Mouse (Mus musculus) kidney, postnatal 0 days (tissue): ENCODE measurements at regions not wholly inside any gene's neighbourhood (a gene's known extent, or its start where the extent isn't known, plus 50 kb on each side); places are given as distances from the start of the nearest gene placed in this dataset.

Experiments used
- ATAC-seq: fragments of 200-750 bp; cut with Nextera tagmentation; replicated peaks from 2 replicates; pipeline ENCODE4 v1.8.0; 2017; ENCODE audit warnings: low read depth, moderate number of reproducible peaks, moderate TSS enrichment, moderate library complexity; ENCODE audit not compliant: low FRiP score
- DNase-seq: peaks from one replicate; pipeline ENCODE4 v3.0.0-alpha.2; 2016; ENCODE audit warnings: low spot score
- H3K27ac ChIP-seq: fragments of 300-500 bp; sonication (generic); 2 replicates; pipeline ENCODE4 v1.5.1; 2014; ENCODE audit warnings: mild to moderate bottlenecking
- H3K27me3 ChIP-seq: fragments of 300-500 bp; sonication (generic); 2 replicates; pipeline ENCODE4 v1.6.1; 2014; ENCODE audit warnings: low read length, mixed read lengths; ENCODE audit not compliant: insufficient read depth
- H3K36me3 ChIP-seq: fragments of 300-500 bp; sonication (generic); 2 replicates; pipeline ENCODE4 v1.6.1; 2014; ENCODE audit warnings: low read length, mixed read lengths; ENCODE audit not compliant: insufficient read depth
- H3K4me1 ChIP-seq: fragments of 300-500 bp; sonication (generic); replicated peaks from 2 replicates; pipeline ENCODE4 v1.6.1; 2014; ENCODE audit warnings: antibody characterized with exemption, low read length, mixed read lengths; ENCODE audit not compliant: insufficient read depth
- H3K4me2 ChIP-seq: fragments of 300-500 bp; sonication (generic); 2 replicates; pipeline ENCODE4 v1.6.1; 2014; ENCODE audit warnings: mild to moderate bottlenecking, low read length, moderate library complexity, mixed read lengths
- H3K4me3 ChIP-seq: fragments of 300-500 bp; sonication (generic); replicated peaks from 2 replicates; pipeline ENCODE4 v1.5.1; 2014; ENCODE audit warnings: low read depth, low read length
- H3K9ac ChIP-seq: fragments of 300-500 bp; sonication (generic); 2 replicates; pipeline ENCODE4 v1.6.1; 2014; ENCODE audit warnings: low read depth, low read length
- H3K9me3 ChIP-seq: fragments of 300-500 bp; sonication (generic); replicated peaks from 2 replicates; pipeline ENCODE4 v1.6.1; 2016; ENCODE audit warnings: low read length, inconsistent platforms, mixed read lengths
- CTCF ChIP-seq: IDR thresholded peaks from 2 replicates; pipeline ENCODE4 v1.5.1; 2016; ENCODE audit warnings: antibody characterized with exemption, low read depth, mild to moderate bottlenecking, moderate library complexity
- WGBS: fragments of 180-500 bp; shearing (Covaris S2); extraction: QIAGEN DNeasy Blood & Tissue Kit; methylation state at CpG from one replicate; pipeline ENCODE4 v1.1.7; 2014; 5-methylcytosine and 5-hydroxymethylcytosine counted together

DNA sequence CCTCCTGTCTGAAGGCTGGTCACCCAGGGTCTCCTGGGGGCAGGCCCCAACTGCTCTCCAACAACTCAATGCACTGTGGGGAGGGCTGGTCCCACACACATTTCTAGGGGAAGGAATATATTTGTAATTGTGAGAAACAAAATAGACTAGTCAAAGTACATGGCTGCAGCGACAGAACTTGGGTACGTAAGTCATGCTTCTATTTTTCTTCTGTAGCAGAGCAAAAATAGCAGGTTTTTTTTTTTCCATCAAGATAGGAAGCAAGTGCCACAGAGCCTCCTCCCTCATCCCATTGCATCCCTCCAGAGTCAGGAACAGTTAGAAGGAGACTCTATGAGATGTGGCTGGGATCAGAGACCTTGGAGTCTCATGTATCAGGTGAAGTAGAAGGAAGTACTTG is 124.9 kb upstream of the Tnr start:
- ATAC-seq (no peak), DNase-seq (no peak)
- Histone ChIP-seq H3K4me1 (no peaks in the 10 kb centered on the region), H3K9me3 (no peaks in the 10 kb centered on the region; the same call in 1 of the 2 replicates), H3K4me3 (no peak overlapping the region), H3K36me3 (no peaks in the 10 kb centered on the region), H3K4me2 (no peak overlapping the region), H3K27ac (no peak overlapping the region), H3K9ac (no peak overlapping the region), H3K27me3 (no peaks in the 10 kb centered on the region)
- TF ChIP-seq CTCF, result no peak
- 69% methylated on average over 2 of the region's 2 CpGs for WGBS

DNA sequence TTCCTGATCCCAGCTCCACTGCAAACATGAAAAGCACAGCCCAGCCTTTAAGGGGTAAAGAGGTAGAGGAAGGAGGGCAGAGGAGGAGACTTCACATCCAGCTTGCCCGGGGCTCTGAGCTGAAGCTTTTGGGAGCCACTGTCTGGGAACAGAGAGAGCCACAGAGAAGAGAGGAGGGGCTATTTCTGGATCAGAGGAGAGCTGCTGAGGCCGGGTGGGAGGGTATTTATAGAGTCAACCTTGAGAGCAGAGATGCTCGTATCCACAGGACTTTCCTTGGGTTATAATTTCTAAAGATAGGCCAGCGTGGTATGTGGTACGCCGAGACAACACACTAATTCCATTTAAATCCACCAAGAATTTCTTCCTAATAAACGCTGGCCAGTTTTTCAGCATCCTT is 117.3 kb upstream of the Tnr start:
- DNase-seq (no peak), ATAC-seq (no peak)
- Histone ChIP-seq H3K4me2 (no peak overlapping the region), H3K9ac (no peak overlapping the region), H3K4me3 (no peak overlapping the region), H3K4me1 (no peaks in the 10 kb centered on the region), H3K27ac (no peak overlapping the region), H3K36me3 (no peaks in the 10 kb centered on the region), H3K27me3 (no peaks in the 10 kb centered on the region), H3K9me3 (no peaks in the 10 kb centered on the region; the same call in 1 of the 2 replicates)
- TF ChIP-seq CTCF, result no peak
- WGBS, result 64% methylated on average over 7 of the region's 7 CpGs

- no peak for DNase-seq
- H3K4me1 ChIP-seq, result no peaks in the 10 kb centered on the region
- no peak overlapping the region for H3K27ac ChIP-seq
- ATAC-seq, result no peak
- H3K9me3 ChIP-seq, result no peaks in the 10 kb centered on the region; the same call in 1 of the 2 replicates
- no peak for TF ChIP-seq CTCF
- no peaks in the 10 kb centered on the region for H3K36me3 ChIP-seq
- no peaks in the 10 kb centered on the region for H3K27me3 ChIP-seq
- H3K9ac ChIP-seq, result no peak overlapping the region
- H3K4me2 ChIP-seq, result no peak overlapping the region
- no peak overlapping the region for H3K4me3 ChIP-seq
Observed at GRCm38 (mm10) chr1:159406781-159407180, 116.8 kb upstream of the Tnr start.

DNA sequence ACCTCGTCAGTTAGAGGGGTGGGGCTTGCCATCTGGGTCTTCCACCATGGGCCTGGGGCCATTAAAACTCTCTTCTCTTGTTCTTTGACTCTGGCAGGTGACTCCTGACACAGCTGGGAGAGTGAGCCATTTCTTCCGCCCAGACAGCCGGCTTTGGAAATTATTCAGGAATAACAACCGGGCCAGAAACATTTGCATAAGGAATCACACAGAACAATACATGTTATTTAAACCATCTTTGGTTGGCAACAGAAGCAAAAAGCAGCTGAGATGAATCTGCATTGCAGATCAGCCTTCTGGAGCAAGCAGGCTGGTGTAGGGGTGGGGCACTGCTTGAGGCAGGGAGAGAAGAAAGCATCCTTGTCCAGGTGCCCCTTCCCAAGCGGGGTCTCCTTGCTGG is 110.2 kb upstream of the Tnr start:
- Histone ChIP-seq H3K4me3 (no peak overlapping the region), H3K36me3 (no peaks in the 10 kb centered on the region), H3K9me3 (no peaks in the 10 kb centered on the region), H3K27me3 (no peaks in the 10 kb centered on the region), H3K4me1 (no peaks in the 10 kb centered on the region), H3K4me2 (no peak overlapping the region), H3K9ac (no peak overlapping the region), H3K27ac (no peak overlapping the region)
- no peak for DNase-seq
- ATAC-seq, result no peak
- TF ChIP-seq CTCF, result no peak
- WGBS, result 63% methylated on average over 5 of the region's 5 CpGs

DNA sequence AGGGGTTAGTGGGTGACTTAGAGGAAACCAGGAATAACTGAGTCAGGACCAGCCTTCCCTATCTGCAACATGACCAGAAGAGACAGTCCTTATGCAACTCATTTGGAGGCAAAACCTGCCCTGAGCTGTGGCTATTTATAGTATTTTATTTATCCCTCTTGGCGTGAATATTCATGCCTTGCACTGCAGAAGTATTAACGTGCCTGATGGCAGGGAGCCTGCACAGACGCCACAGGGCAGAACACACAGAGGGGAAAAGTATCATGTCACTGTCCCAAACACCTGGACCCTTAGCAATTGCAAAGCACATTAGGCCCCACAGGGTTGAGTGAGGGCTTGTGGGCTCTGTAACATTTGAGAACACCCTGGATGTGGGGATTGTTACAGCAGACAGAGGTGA is 107.9 kb upstream of the Tnr start:
- WGBS, result 56% methylated on average over 3 of the region's 3 CpGs
- Histone ChIP-seq H3K9me3 (no peaks in the 10 kb centered on the region), H3K4me2 (no peak overlapping the region), H3K36me3 (no peaks in the 10 kb centered on the region), H3K27me3 (no peaks in the 10 kb centered on the region), H3K4me1 (no peaks in the 10 kb centered on the region), H3K4me3 (no peak overlapping the region), H3K9ac (no peak overlapping the region), H3K27ac (no peak overlapping the region)
- DNase-seq, result no peak
- no peak for TF ChIP-seq CTCF
- ATAC-seq, result no peak

- Histone ChIP-seq H3K4me3 (no peak overlapping the region), H3K4me2 (no peak overlapping the region), H3K9ac (no peak overlapping the region), H3K36me3 (no peaks in the 10 kb centered on the region), H3K9me3 (no peaks in the 10 kb centered on the region), H3K27me3 (no peaks in the 10 kb centered on the region), H3K27ac (no peak overlapping the region), H3K4me1 (no peaks in the 10 kb centered on the region)
- no peak for DNase-seq
- no peak for ATAC-seq
- 80% methylated on average over 5 of the region's 5 CpGs for WGBS
- TF ChIP-seq CTCF, result no peak
Observed at GRCm38 (mm10) chr1:159417176-159417575, 106.4 kb upstream of the Tnr start.

GRCm38 (mm10) chr1:159419301-159419965 is 104.1 kb upstream of the Tnr start:
- H3K36me3 ChIP-seq, result no peaks in the 10 kb centered on the region
- no peak overlapping the region for H3K27ac ChIP-seq
- no peak for ATAC-seq
- H3K4me3 ChIP-seq, result no peak overlapping the region
- no peaks in the 10 kb centered on the region for H3K4me1 ChIP-seq
- no peak overlapping the region for H3K4me2 ChIP-seq
- 48% methylated on average over 6 of the region's 7 CpGs for WGBS
- no peaks in the 10 kb centered on the region for H3K27me3 ChIP-seq
- no peak for TF ChIP-seq CTCF
- H3K9ac ChIP-seq, result no peak overlapping the region
- DNase-seq, result no peak
- no peaks in the 10 kb centered on the region for H3K9me3 ChIP-seq
